23 mouse cellular contexts compared by ENCODE assay signal in genomic region chr10:51671583-51671982, GRCm38 (mm10). TPM values are rescaled to one million over a fixed set of nuclear protein-coding genes. Genes with fewer than 3 reads are reported as not detected.
DNase-seq lines count a peak whose midpoint lies in the region; ATAC-seq lines count a peak whose summit lies in the region.
"Had no signal": no experiment of that assay in that cellular context is flagged by ENCODE, and none has a peak within 500 bp of the region (broad histone marks: within the 10 kb centered on the region; RNA-seq: fewer than 3 reads in every experiment).

No protein-coding gene starts in this region.

- peaks cover 7% of the 10 kb centered on the region for H3K27me3 ChIP-seq in forebrain, embryonic 15.5 days
- peaks cover 15% of the 10 kb centered on the region for H3K27me3 ChIP-seq in forebrain, embryonic 10.5 days (ENCODE audit: poor library complexity, severe bottlenecking)
- peaks cover 13% of the 10 kb centered on the region for H3K27me3 ChIP-seq in limb, embryonic 13.5 days
- H3K27me3 ChIP-seq in limb, embryonic 10.5 days (ENCODE audit: low read depth, poor library complexity, severe bottlenecking): peaks cover 14% of the 10 kb centered on the region
- H3K27me3 ChIP-seq in embryonic facial prominence, embryonic 15.5 days: peaks cover 5% of the 10 kb centered on the region
- H3K27me3 ChIP-seq: CH12.LX had no signal

- no peak overlapping the region for H3K4me2 ChIP-seq in forebrain, embryonic 15.5 days (replicated peaks)
- H3K4me2 ChIP-seq in limb, embryonic 13.5 days (replicated peaks): no peak overlapping the region
- H3K4me2 ChIP-seq in embryonic facial prominence, embryonic 15.5 days (replicated peaks): no peak overlapping the region
- H3K4me2 ChIP-seq: embryonic facial prominence, embryonic 12.5 days; heart, embryonic 13.5 days; hindbrain, embryonic 13.5 days had no signal

- H3K9me3 ChIP-seq in forebrain, embryonic 15.5 days: no peaks in the 10 kb centered on the region
- no peaks in the 10 kb centered on the region for H3K9me3 ChIP-seq in forebrain, embryonic 10.5 days
- no peaks in the 10 kb centered on the region for H3K9me3 ChIP-seq in limb, embryonic 13.5 days
- H3K9me3 ChIP-seq in limb, embryonic 10.5 days (replicated peaks): no peaks in the 10 kb centered on the region
- H3K9me3 ChIP-seq in embryonic facial prominence, embryonic 15.5 days (replicated peaks): no peaks in the 10 kb centered on the region
- H3K9me3 ChIP-seq: embryonic facial prominence, embryonic 12.5 days; heart, embryonic 13.5 days; hindbrain, embryonic 13.5 days had no signal

- no peak overlapping the region for H3K9ac ChIP-seq in forebrain, embryonic 15.5 days (replicated peaks)
- H3K9ac ChIP-seq in limb, embryonic 13.5 days: no peak overlapping the region
- H3K9ac ChIP-seq in embryonic facial prominence, embryonic 15.5 days: no peak overlapping the region
- H3K9ac ChIP-seq: embryonic facial prominence, embryonic 12.5 days; heart, embryonic 13.5 days; hindbrain, embryonic 13.5 days had no signal

- H3K4me3 ChIP-seq in forebrain, embryonic 15.5 days: no peak overlapping the region
- H3K4me3 ChIP-seq in forebrain, embryonic 10.5 days: no peak overlapping the region
- no peak overlapping the region for H3K4me3 ChIP-seq in limb, embryonic 13.5 days
- H3K4me3 ChIP-seq in limb, embryonic 10.5 days: no peak overlapping the region
- no peak overlapping the region for H3K4me3 ChIP-seq in embryonic facial prominence, embryonic 15.5 days (replicated peaks)
- H3K4me3 ChIP-seq: embryonic facial prominence, embryonic 12.5 days; heart, embryonic 13.5 days; hindbrain, embryonic 13.5 days had no signal

- WGBS in forebrain, embryonic 15.5 days: 88% methylated on average over 4 of the region's 4 CpGs
- WGBS in forebrain, embryonic 10.5 days: 85% methylated on average over 4 of the region's 4 CpGs
- 86% methylated on average over 4 of the region's 4 CpGs for WGBS in limb, embryonic 13.5 days
- WGBS in limb, embryonic 10.5 days: 88% methylated on average over 4 of the region's 4 CpGs
- 80% methylated on average over 4 of the region's 4 CpGs for WGBS in embryonic facial prominence, embryonic 15.5 days

- DNase-seq in forebrain, embryonic 10.5 days (ENCODE audit: extremely low spot score, low spot score): no peak
- DNase-seq in limb, embryonic 10.5 days (ENCODE audit: low spot score): no peak
- DNase-seq: adrenal gland, postnatal 14 days; cerebellum, adult 2 months; cerebellum, postnatal 10 days; gastrocnemius, postnatal 36 days; heart, adult 11 months; heart, postnatal 36 days had no signal

- H3K27ac ChIP-seq in forebrain, embryonic 15.5 days (replicated peaks): no peak overlapping the region
- no peak overlapping the region for H3K27ac ChIP-seq in forebrain, embryonic 10.5 days
- no peak overlapping the region for H3K27ac ChIP-seq in limb, embryonic 13.5 days
- H3K27ac ChIP-seq in limb, embryonic 10.5 days: no peak overlapping the region
- H3K27ac ChIP-seq in embryonic facial prominence, embryonic 15.5 days (replicated peaks): no peak overlapping the region
- H3K27ac ChIP-seq: embryonic facial prominence, embryonic 12.5 days; heart, embryonic 13.5 days; hindbrain, embryonic 13.5 days; hindbrain, postnatal 0 days had no signal

- H3K36me3 ChIP-seq in forebrain, embryonic 15.5 days: no peaks in the 10 kb centered on the region
- no peaks in the 10 kb centered on the region for H3K36me3 ChIP-seq in forebrain, embryonic 10.5 days (replicated peaks)
- no peaks in the 10 kb centered on the region for H3K36me3 ChIP-seq in limb, embryonic 13.5 days
- no peaks in the 10 kb centered on the region for H3K36me3 ChIP-seq in limb, embryonic 10.5 days
- H3K36me3 ChIP-seq in embryonic facial prominence, embryonic 15.5 days: no peaks in the 10 kb centered on the region
- H3K36me3 ChIP-seq: embryonic facial prominence, embryonic 12.5 days; heart, embryonic 13.5 days; hindbrain, embryonic 13.5 days had no signal

- 0 out of 2 replicates have a peak, but pooled peaks have one; percentile 55 for ATAC-seq in forebrain, embryonic 15.5 days (replicated peaks)
- ATAC-seq in limb, embryonic 13.5 days (ENCODE audit: low FRiP score, low read depth): peak; percentile 32; the same call in 1 of the 2 replicates
- ATAC-seq in embryonic facial prominence, embryonic 15.5 days (ENCODE audit: insufficient number of reproducible peaks, low FRiP score, low TSS enrichment, low read depth): 0 out of 2 replicates have a peak, but pooled peaks have one; percentile 15
- peak; percentile 55; the same call in 1 of the 2 replicates for ATAC-seq in megakaryocyte-erythroid progenitor cell, adult 5-6 weeks (replicated peaks; ENCODE audit: low FRiP score, low TSS enrichment, poor library complexity, severe bottlenecking)
- ATAC-seq: activated CD4-positive, CD25-positive, alpha-beta regulatory T cell, adult 4 months; forebrain, embryonic 14.5 days; Patski had no signal

- H3K4me1 ChIP-seq in forebrain, embryonic 15.5 days: no peaks in the 10 kb centered on the region
- H3K4me1 ChIP-seq in forebrain, embryonic 10.5 days: no peaks in the 10 kb centered on the region
- no peaks in the 10 kb centered on the region for H3K4me1 ChIP-seq in limb, embryonic 13.5 days
- H3K4me1 ChIP-seq in limb, embryonic 10.5 days: no peaks in the 10 kb centered on the region
- no peaks in the 10 kb centered on the region for H3K4me1 ChIP-seq in embryonic facial prominence, embryonic 15.5 days
- H3K4me1 ChIP-seq: embryonic facial prominence, embryonic 12.5 days; heart, embryonic 13.5 days; hindbrain, embryonic 13.5 days had no signal

RNA-seq across cellular contexts. Expression of gene Rfx6, which starts 6.0 kb away (rescaled TPM):
- not detected in 2 replicates for polyA plus RNA-seq in forebrain, embryonic 15.5 days (2015; fragmentation: Nextera tagmentation; extraction: Ambion mirVana)
- 0.07 TPM in 1 of 2 replicates, not detected in the other for polyA plus RNA-seq in forebrain, embryonic 10.5 days (2016; fragmentation: Nextera tagmentation; extraction: Ambion mirVana)
- polyA plus RNA-seq in limb, embryonic 13.5 days (2015; fragmentation: Nextera tagmentation; extraction: Ambion mirVana): not detected in 2 replicates
- polyA plus RNA-seq in limb, embryonic 10.5 days (2016; fragmentation: Nextera tagmentation; extraction: Ambion mirVana): not detected in 2 replicates
- polyA plus RNA-seq in embryonic facial prominence, embryonic 15.5 days (2015; fragmentation: Nextera tagmentation; extraction: Ambion mirVana): not detected in 2 replicates
- not detected in 2 replicates for total RNA-seq in megakaryocyte-erythroid progenitor cell, adult 5-6 weeks (2014; fragmentation: Nextera tagmentation)
- not detected in 2 replicates for total RNA-seq in megakaryocyte-erythroid progenitor cell, adult 5-6 weeks (2017)
- total RNA-seq: adrenal gland, adult 18-20 months; adrenal gland, postnatal 14 days; CH12.LX; gastrocnemius, adult 8-10 months; gastrocnemius, postnatal 36 days; heart, postnatal 36 days; hindbrain, postnatal 0 days had no signal
- polyA plus RNA-seq: activated CD4-positive, CD25-positive, alpha-beta regulatory T cell, adult 4 months; cerebellum, adult 2 months; embryonic facial prominence, embryonic 12.5 days; forebrain, embryonic 14.5 days; heart, embryonic 13.5 days; heart, postnatal 0 days; hindbrain, embryonic 13.5 days; hindbrain, postnatal 0 days; Patski had no signal

RNA-seq across cellular contexts. Expression of gene Gprc6a, which starts 40.3 kb away (rescaled TPM):
- polyA plus RNA-seq in forebrain, embryonic 15.5 days (2015; fragmentation: Nextera tagmentation; extraction: Ambion mirVana): 0.08 TPM in 1 of 2 replicates, not detected in the other
- 0.06 TPM in 1 of 2 replicates, not detected in the other for polyA plus RNA-seq in forebrain, embryonic 10.5 days (2016; fragmentation: Nextera tagmentation; extraction: Ambion mirVana)
- polyA plus RNA-seq in limb, embryonic 13.5 days (2015; fragmentation: Nextera tagmentation; extraction: Ambion mirVana): not detected in 2 replicates
- polyA plus RNA-seq in limb, embryonic 10.5 days (2016; fragmentation: Nextera tagmentation; extraction: Ambion mirVana): not detected in 2 replicates
- polyA plus RNA-seq in embryonic facial prominence, embryonic 15.5 days (2015; fragmentation: Nextera tagmentation; extraction: Ambion mirVana): not detected in 2 replicates
- not detected in 2 replicates for total RNA-seq in megakaryocyte-erythroid progenitor cell, adult 5-6 weeks (2014; fragmentation: Nextera tagmentation)
- not detected in 2 replicates for total RNA-seq in megakaryocyte-erythroid progenitor cell, adult 5-6 weeks (2017)
- total RNA-seq: adrenal gland, adult 18-20 months; adrenal gland, postnatal 14 days; CH12.LX; gastrocnemius, adult 8-10 months; gastrocnemius, postnatal 36 days; heart, postnatal 36 days; hindbrain, postnatal 0 days had no signal
- polyA plus RNA-seq: activated CD4-positive, CD25-positive, alpha-beta regulatory T cell, adult 4 months; cerebellum, adult 2 months; embryonic facial prominence, embryonic 12.5 days; forebrain, embryonic 14.5 days; heart, embryonic 13.5 days; heart, postnatal 0 days; hindbrain, embryonic 13.5 days; Patski had no signal
